Mouse (Mus musculus): ENCODE results near the gene Pbx4. TPM values are rescaled to one million over a fixed set of nuclear protein-coding genes. Genes with fewer than 3 reads are reported as not detected.

The Pbx4 gene
- total RNA-seq, 2 experiments from 2014 or later = not detected

GRCm38 (mm10) chr8:69867696-69868326 lies 35.5 kb downstream of the Pbx4 start:
- intact Hi-C loops (cut with DNase I) = no loop called here
- DNase-seq = no peak

- intact Hi-C loops (cut with DNase I) = loop anchor here (5.0 kb wide), 1 partner anchor 243 kb away; the partner anchor contains the start of gene Zfp868
- DNase-seq = no peak
Observed at GRCm38 (mm10) chr8:69870003-69870765, 37.9 kb downstream of the Pbx4 start.

DNA sequence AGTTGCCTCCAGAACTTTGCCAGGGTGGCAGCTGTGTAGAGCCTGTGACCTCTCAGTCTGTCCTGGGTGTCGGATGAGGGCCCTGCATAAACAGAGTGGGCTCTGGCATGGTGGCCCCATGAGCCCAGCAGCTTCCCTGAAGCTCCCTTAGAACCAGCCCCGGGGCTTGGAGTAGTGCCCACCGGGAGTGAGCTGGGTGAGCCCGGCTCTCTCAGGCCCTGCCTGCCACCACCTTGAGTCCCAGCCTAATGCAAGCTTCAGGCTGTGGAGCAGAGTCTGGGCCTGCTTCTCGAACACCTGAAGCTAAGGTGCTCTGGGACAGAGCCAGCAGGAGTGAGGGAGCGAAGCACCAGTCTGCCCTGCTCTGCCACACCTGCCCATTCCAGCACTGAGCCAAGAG lies 38.6 kb downstream of the Pbx4 start:
- intact Hi-C loops (cut with DNase I) = loop anchor here (5.0 kb wide), 1 partner anchor 244 kb away; the partner anchor contains the start of gene Zfp868
- DNase-seq = no peak

- intact Hi-C loops (cut with DNase I) = loop anchor here (1.0 to 5.0 kb wide), 6 partner anchors 16 to 292 kb away; partner anchors contain the start of gene Zfp868
- DNase-seq = peak; percentile 74 to 84
Observed at GRCm38 (mm10) chr8:69874155-69874554, 41.9 kb downstream of the Pbx4 start.

DNA sequence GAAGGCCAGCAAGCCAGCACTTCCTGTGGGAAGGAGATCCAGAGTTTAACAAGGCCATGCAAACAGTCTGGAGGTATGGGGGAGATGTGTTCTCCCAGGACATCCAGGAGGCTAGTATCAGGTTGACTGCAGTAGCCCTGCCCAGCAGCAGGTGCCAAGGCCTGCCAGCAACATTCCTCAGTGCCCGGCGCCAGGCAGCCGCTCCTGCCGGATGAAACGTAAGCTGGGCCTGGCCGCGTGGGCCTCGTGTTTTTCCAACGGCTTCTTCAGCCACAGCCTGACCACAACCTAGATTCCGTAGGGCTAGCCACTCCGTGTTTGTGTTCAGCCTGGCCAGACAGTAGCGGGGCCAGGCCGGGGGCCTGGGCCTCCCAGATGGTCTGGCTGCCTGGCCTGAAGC lies 42.4 kb downstream of the Pbx4 start:
- intact Hi-C loops (cut with DNase I) = loop anchor here (1.0 to 5.0 kb wide), 6 partner anchors 16 to 292 kb away; partner anchors contain the start of gene Zfp868
- DNase-seq = no peak

GRCm38 (mm10) chr8:69876097-69876496 lies 43.8 kb downstream of the Pbx4 start:
- intact Hi-C loops (cut with DNase I) = no loop called here
- no peak for DNase-seq

DNA sequence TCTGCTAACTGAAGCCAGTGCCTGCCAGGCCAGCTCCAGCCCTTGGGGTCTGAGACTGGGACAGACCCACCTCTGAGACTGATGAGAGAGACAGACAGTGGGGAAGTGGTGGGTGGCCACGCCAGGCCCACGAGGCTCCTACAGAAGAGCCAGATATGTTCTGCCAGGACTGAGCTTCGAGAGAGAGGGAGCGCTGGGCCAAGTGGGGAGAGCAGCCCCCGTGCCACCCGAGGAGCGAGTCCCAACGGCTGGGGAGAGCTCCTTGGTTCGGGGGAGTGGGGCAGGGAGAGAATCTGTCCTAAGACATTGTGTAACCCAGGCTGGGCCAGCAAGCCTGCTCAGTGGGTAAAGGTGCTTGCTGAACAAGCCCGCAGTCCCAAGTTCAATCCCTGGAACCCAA lies 44.7 kb downstream of the Pbx4 start:
- intact Hi-C loops (cut with DNase I) = no loop called here

DNA sequence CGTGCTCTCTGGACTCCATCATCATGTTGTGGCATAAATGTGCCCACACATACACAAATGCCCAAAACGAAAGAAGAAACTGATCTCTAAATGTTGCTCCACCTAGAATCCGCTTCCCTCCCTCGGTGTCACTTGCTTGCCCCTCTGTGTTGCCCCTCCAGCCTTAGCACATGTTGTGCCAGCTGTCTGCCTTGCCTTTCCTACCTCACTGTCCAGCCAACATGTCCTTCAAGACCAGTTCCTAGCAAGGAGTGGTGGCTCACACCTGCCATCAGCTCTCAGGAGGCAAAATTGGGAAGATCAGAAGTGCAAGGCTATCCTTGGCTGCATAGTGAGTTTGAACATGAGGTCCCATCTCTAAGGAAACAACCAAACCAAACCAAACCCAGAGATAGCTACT lies 45.1 kb downstream of the Pbx4 start:
- no peak for DNase-seq
- intact Hi-C loops (cut with DNase I) = no loop called here

More for the DNA sequence above, 44.7 kb downstream of the Pbx4 start:
- no peak for DNase-seq

DNA sequence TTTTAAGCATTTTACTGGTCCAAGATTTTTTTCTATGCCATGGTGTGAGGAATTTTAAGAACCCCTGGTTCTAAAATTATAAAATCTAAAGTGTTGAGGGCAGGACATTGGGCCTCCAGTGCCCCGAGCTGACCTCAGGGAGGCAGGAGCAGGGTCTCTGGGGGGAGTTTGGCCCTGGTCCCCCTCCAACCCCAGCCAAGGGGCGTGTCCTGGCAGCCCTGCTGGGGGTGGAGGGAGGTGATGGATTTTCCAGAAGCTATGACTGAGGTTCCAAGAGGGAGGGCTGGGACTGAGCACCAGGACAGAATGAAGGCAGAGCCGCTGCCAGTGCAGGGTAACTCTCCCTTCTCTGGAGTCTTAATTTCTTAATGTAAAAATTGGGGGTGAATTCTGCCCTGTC lies 45.7 kb downstream of the Pbx4 start:
- intact Hi-C loops (cut with DNase I) = no loop called here
- DNase-seq = no peak

- intact Hi-C loops (cut with DNase I) = no loop called here
- DNase-seq = no peak
Observed at GRCm38 (mm10) chr8:69879678-69880077, 47.4 kb downstream of the Pbx4 start.

GRCm38 (mm10) chr8:69880841-69881240 lies 48.5 kb downstream of the Pbx4 start:
- DNase-seq = no peak
- intact Hi-C loops (cut with DNase I) = no loop called here

- no peak for DNase-seq
- intact Hi-C loops (cut with DNase I) = no loop called here
Observed at GRCm38 (mm10) chr8:69881261-69881865, 49.1 kb downstream of the Pbx4 start.

DNA sequence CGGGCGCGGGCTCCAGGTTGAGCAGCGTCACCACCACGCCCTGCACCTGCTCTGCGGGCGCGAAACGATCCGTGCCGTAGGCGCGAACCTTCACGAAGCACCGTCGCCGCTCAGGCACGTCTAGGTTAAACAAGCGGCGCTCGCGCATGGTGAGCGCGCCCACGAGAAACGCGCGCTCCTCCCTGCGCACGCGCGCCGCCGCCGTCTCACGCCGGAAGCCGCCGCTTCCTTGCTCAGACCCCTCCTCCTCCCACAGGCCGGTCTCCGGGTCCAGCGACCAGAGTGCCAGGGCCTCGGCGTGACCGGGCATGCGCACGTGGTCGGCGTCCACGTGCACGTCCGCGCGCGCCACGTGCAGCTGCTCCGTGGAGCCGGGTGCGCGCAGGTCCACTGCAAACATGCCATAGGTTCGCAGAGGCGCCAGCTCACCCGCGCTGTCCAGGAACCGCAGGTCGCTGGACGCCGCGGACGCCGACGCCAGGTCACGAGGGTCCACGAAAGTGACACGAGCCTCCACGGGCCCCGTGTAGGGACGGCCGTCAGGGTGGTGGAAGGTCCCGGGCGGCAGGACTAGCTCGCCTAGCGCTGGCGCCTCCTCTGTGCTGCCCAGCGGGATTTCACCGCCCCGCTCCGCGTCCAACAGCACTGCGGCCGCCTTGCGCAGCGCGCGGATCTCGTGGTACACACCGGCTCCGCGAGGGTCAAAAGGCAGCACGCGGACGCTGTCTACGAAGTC lies 49.9 kb downstream of the Pbx4 start:
- intact Hi-C loops (cut with DNase I) = no loop called here
- peak; percentile 40 to 56 for DNase-seq

DNA sequence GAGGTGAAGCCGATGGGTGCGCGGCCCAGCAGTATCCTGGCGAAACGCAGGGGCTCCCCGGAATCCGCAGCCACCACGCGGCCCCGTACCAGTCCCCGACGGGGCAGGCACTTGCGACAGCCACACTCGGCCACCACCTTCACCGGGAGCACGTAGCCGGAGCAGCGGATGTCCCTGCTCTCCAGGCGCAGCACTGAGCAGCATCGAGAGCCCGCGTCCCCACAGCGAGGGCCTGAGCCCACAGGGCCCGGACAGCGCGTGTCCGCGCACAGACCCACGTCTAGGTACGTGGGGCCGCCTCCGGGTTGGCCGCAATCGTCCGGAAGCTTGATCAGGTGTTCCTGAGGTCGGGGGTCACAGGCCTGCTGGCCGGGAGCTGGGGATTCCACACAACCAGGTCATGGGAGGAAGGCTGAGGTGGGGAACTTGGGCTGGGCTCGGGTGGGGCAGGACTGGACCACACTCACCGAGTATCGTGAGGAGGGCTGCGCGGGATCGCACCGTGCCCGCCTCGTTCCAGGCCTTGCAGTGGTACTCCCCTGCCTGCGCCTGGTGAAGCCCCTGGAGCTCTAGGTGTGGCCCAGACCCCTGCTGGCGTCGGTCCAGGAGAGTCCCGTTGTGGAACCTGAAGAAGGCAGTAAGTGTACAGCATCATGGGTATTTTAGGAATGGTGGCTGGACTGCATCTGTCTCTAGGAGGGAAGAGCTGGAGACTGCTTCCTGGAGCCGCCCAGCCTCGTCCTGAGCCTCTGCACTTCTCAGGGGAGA lies 50.7 kb downstream of the Pbx4 start:
- DNase-seq = no peak
- intact Hi-C loops (cut with DNase I) = no loop called here

- intact Hi-C loops (cut with DNase I) = no loop called here
- no peak for DNase-seq
Observed at GRCm38 (mm10) chr8:69884141-69884540, 51.9 kb downstream of the Pbx4 start.

GRCm38 (mm10) chr8:69887289-69888243 lies 55.3 kb downstream of the Pbx4 start, which contains the start of gene Cilp2:
Gene Cilp2, minus strand, starts transcription at chr8:69887687.
- intact Hi-C loops (cut with DNase I) = loop anchor here (5.0 kb wide), 1 partner anchor 260 kb away; the partner anchor contains the start of gene Zfp868
- peak; percentile 46 for DNase-seq

- DNase-seq = peak; percentile 32 to 33
Observed at GRCm38 (mm10) chr8:69888244-69888866, 56.1 kb downstream of the Pbx4 start.

GRCm38 (mm10) chr8:69888902-69889301 lies 56.6 kb downstream of the Pbx4 start:
- intact Hi-C loops (cut with DNase I) = loop anchor here (5.0 kb wide), 1 partner anchor 262 kb away; the partner anchor contains the start of gene Zfp868
- DNase-seq = no peak

More at GRCm38 (mm10) chr8:69888244-69888866, 56.1 kb downstream of the Pbx4 start:
- intact Hi-C loops (cut with DNase I) = loop anchor here (5.0 kb wide), 1 partner anchor 261 kb away; the partner anchor contains the start of gene Zfp868
